Mouse (Mus musculus) CH12.LX (cell line): Measurements from ENCODE around the gene Fryl. TPM values are rescaled to one million over a fixed set of nuclear protein-coding genes. Genes with fewer than 3 reads are reported as not detected.

Experiments used
- DNase-seq: peaks from one replicate; pipeline ENCODE4 v3.0.0-alpha.2; 2013; ENCODE audit errors: extremely low read depth
- H3K27ac ChIP-seq: 2 replicates; pipeline ENCODE4 v1.5.1; 2012; ENCODE audit warnings: low read depth, mild to moderate bottlenecking, control low read depth, moderate library complexity; ENCODE audit not compliant: insufficient read depth
- H3K27me3 ChIP-seq: replicated peaks from 2 replicates; pipeline ENCODE3; 2012; ENCODE audit warnings: inconsistent platforms
- H3K36me3 ChIP-seq, 2 experiments: replicated peaks in 1 of 2; 2 replicates each; pipeline versions ENCODE3 to v1.6.1; 2012; ENCODE audit warnings: inconsistent platforms in 1 of 2, low read length in 1 of 2, mild to moderate bottlenecking in 1 of 2, mixed read lengths in 1 of 2, moderate library complexity in 1 of 2; ENCODE audit not compliant: control insufficient read depth in 1 of 2, insufficient read depth in 1 of 2
- H3K4me1 ChIP-seq, 2 experiments: 2 replicates each; pipeline ENCODE4 v1.6.1; 2012; ENCODE audit warnings: inconsistent platforms in 1 of 2, moderate library complexity in 1 of 2; ENCODE audit not compliant: insufficient read depth in 2 of 2, control insufficient read depth in 1 of 2
- H3K4me2 ChIP-seq: 2 replicates; pipeline ENCODE4 v1.6.1; 2012; ENCODE audit warnings: low read depth, mild to moderate bottlenecking, control low read depth; ENCODE audit not compliant: poor library complexity, insufficient read depth, severe bottlenecking
- H3K4me3 ChIP-seq, 3 experiments: fragments of 150-350 bp in 1 of 3; sonication (generic) in 1 of 3; replicated peaks in 1 of 3; 2 replicates each; pipeline versions ENCODE3 to v1.5.1; 2011 to 2012; ENCODE audit warnings: low read depth in 2 of 3, low read length in 2 of 3, mild to moderate bottlenecking in 2 of 3, moderate library complexity in 2 of 3, control low read depth in 1 of 3, improper control_type of control experiment in 1 of 3, inconsistent platforms in 1 of 3, mixed read lengths in 1 of 3; ENCODE audit not compliant: poor library complexity in 1 of 3
- H3K79me2 ChIP-seq: replicated peaks from 2 replicates; pipeline ENCODE4 v1.6.1; 2012; ENCODE audit warnings: mild to moderate bottlenecking, moderate library complexity; ENCODE audit not compliant: control insufficient read depth, poor library complexity, insufficient read depth, severe bottlenecking; ENCODE audit errors: extremely low read depth
- H3K9ac ChIP-seq: 2 replicates; pipeline ENCODE4 v1.6.1; 2012; ENCODE audit warnings: low read depth, mild to moderate bottlenecking, control low read depth, moderate library complexity; ENCODE audit not compliant: insufficient read depth
- H3K9me3 ChIP-seq: replicated peaks from 2 replicates; pipeline ENCODE3; 2012; ENCODE audit warnings: low read length, inconsistent platforms, mixed read lengths
- BHLHE40 ChIP-seq: IDR thresholded peaks from 2 replicates; pipeline ENCODE4 v1.6.1; 2011; ENCODE audit warnings: mild to moderate bottlenecking, low read depth, low read length, improper control_type of control experiment
- CHD1 ChIP-seq: IDR thresholded peaks from 2 replicates; pipeline ENCODE4 v1.6.1; 2012; ENCODE audit warnings: low read depth, low read length, improper control_type of control experiment, inconsistent platforms
- E2F4 ChIP-seq: IDR thresholded peaks from 2 replicates; pipeline ENCODE4 v1.6.1; 2011; ENCODE audit warnings: low read depth, low read length, improper control_type of control experiment; ENCODE audit not compliant: insufficient replicate concordance
- ELF1 ChIP-seq: IDR thresholded peaks from 2 replicates; pipeline ENCODE4 v1.6.1; 2014; ENCODE audit warnings: low read depth, mild to moderate bottlenecking, inconsistent platforms, low read length, improper control_type of control experiment
- EP300 ChIP-seq: IDR thresholded peaks from 2 replicates; pipeline ENCODE4 v1.6.1; 2011; ENCODE audit warnings: low read length, improper control_type of control experiment
- HCFC1 ChIP-seq: IDR thresholded peaks from 2 replicates; pipeline ENCODE4 v1.6.1; 2012; ENCODE audit warnings: low read depth, mild to moderate bottlenecking, inconsistent platforms, low read length, improper control_type of control experiment
- IRF4 ChIP-seq: IDR thresholded peaks from 2 replicates; pipeline ENCODE4 v1.6.1; 2014; ENCODE audit warnings: low read depth, mild to moderate bottlenecking, inconsistent platforms, low read length, improper control_type of control experiment
- JUN ChIP-seq: IDR thresholded peaks from 2 replicates; pipeline ENCODE4 v1.6.1; 2011; ENCODE audit warnings: low read depth, mild to moderate bottlenecking, low read length, improper control_type of control experiment, moderate library complexity; ENCODE audit not compliant: insufficient read depth
- JUND ChIP-seq: conservative IDR thresholded peaks from 2 replicates; pipeline ENCODE4 v1.6.1; 2011; ENCODE audit warnings: low read depth, low read length, improper control_type of control experiment
- KAT2A ChIP-seq: IDR thresholded peaks from 2 replicates; pipeline ENCODE4 v1.6.1; 2012; ENCODE audit warnings: low read length, improper control_type of control experiment, inconsistent platforms; ENCODE audit not compliant: insufficient replicate concordance
- MAFK ChIP-seq: IDR thresholded peaks from 2 replicates; pipeline ENCODE4 v1.6.1; 2011; ENCODE audit warnings: low read length, improper control_type of control experiment; ENCODE audit not compliant: insufficient replicate concordance
- MAX ChIP-seq: IDR thresholded peaks from 2 replicates; pipeline ENCODE4 v1.6.1; 2011; ENCODE audit warnings: low read length, improper control_type of control experiment
- MAZ ChIP-seq: IDR thresholded peaks from 2 replicates; pipeline ENCODE4 v1.6.1; 2012; ENCODE audit warnings: low read depth, mild to moderate bottlenecking, inconsistent platforms, low read length, improper control_type of control experiment, moderate library complexity
- MEF2A ChIP-seq: IDR thresholded peaks from 2 replicates; pipeline ENCODE4 v1.6.1; 2014; ENCODE audit warnings: low read depth, mild to moderate bottlenecking, inconsistent platforms, low read length, improper control_type of control experiment, borderline replicate concordance
- MYC ChIP-seq: IDR thresholded peaks from 2 replicates; pipeline ENCODE4 v1.6.1; 2011; ENCODE audit warnings: low read depth, mild to moderate bottlenecking, improper control_type of control experiment, low read length
- NRF1 ChIP-seq: IDR thresholded peaks from 2 replicates; pipeline ENCODE4 v1.6.1; 2014; ENCODE audit warnings: low read depth, mild to moderate bottlenecking, inconsistent platforms, low read length, improper control_type of control experiment, moderate library complexity
- PAX5 ChIP-seq: IDR thresholded peaks from 2 replicates; pipeline ENCODE4 v1.6.1; 2012; ENCODE audit warnings: low read length, inconsistent platforms, mixed read lengths
- POLR2A ChIP-seq: IDR thresholded peaks from 2 replicates; pipeline ENCODE4 v1.6.1; 2011; ENCODE audit warnings: low read depth, mild to moderate bottlenecking, improper control_type of control experiment, low read length
- POLR2AphosphoS2 ChIP-seq: IDR thresholded peaks from 2 replicates; pipeline ENCODE4 v1.6.1; 2011; ENCODE audit warnings: low read depth, low read length, improper control_type of control experiment
- RAD21 ChIP-seq: IDR thresholded peaks from 2 replicates; pipeline ENCODE4 v1.6.1; 2011; ENCODE audit warnings: low read depth, mild to moderate bottlenecking, low read length, improper control_type of control experiment, moderate library complexity
- RCOR1 ChIP-seq: conservative IDR thresholded peaks from 2 replicates; pipeline ENCODE4 v1.6.1; 2012; ENCODE audit warnings: low read depth, mild to moderate bottlenecking, inconsistent platforms, low read length, improper control_type of control experiment
- SMC3 ChIP-seq: IDR thresholded peaks from 2 replicates; pipeline ENCODE4 v1.6.1; 2011; ENCODE audit warnings: low read depth, low read length, improper control_type of control experiment
- TBP ChIP-seq: conservative IDR thresholded peaks from 2 replicates; pipeline ENCODE4 v1.6.1; 2011; ENCODE audit warnings: low read depth, low read length, improper control_type of control experiment
- TCF12 ChIP-seq: IDR thresholded peaks from 2 replicates; pipeline ENCODE4 v1.6.1; 2014; ENCODE audit warnings: low read depth, mild to moderate bottlenecking, inconsistent platforms, low read length, improper control_type of control experiment
- UBTF ChIP-seq: IDR thresholded peaks from 2 replicates; pipeline ENCODE4 v1.6.1; 2012; ENCODE audit warnings: low read depth, mild to moderate bottlenecking, inconsistent platforms, low read length, improper control_type of control experiment, moderate library complexity
- USF1 ChIP-seq: IDR thresholded peaks from 2 replicates; pipeline ENCODE4 v1.6.1; 2014; ENCODE audit warnings: low read depth, mild to moderate bottlenecking, inconsistent platforms, low read length, improper control_type of control experiment
- USF2 ChIP-seq: conservative IDR thresholded peaks from 2 replicates; pipeline ENCODE4 v1.6.1; 2011; ENCODE audit warnings: low read depth, low read length, improper control_type of control experiment
- ZC3H11A ChIP-seq: IDR thresholded peaks from 2 replicates; pipeline ENCODE4 v1.6.1; 2012; ENCODE audit warnings: low read depth, mild to moderate bottlenecking, inconsistent platforms, low read length, improper control_type of control experiment
- ZNF384 ChIP-seq: IDR thresholded peaks from 2 replicates; pipeline ENCODE4 v1.6.1; 2012; ENCODE audit warnings: low read depth, low read length, improper control_type of control experiment, inconsistent platforms
- dilution Hi-C: fragments of 300-500 bp; cut with MboI; formaldehyde crosslinking; loops from 2 replicates; pipeline ENCODE4 v1.14.3; 2020; ENCODE audit warnings: low sequenced_read_pairs; ENCODE audit not compliant: extremely low pct_unique_long_range_greater_than_20kb, extremely low pct_ligation_motif_present
- in situ Hi-C: fragments of 300-500 bp; cut with MboI; formaldehyde crosslinking; loops from 3 replicates; pipeline ENCODE4 v1.14.3; 2019; ENCODE audit warnings: low sequenced_read_pairs, low pct_ligation_motif_present, low pct_unique_long_range_greater_than_20kb, mixed read lengths
- polyA plus RNA-seq: library from polyadenylated mRNA; unstranded; fragments of >175 nt; gene quantifications from 2 replicates; pipeline ENCODE4 v1.2.1, GENCODE M21; 2012; ENCODE audit warnings: low read depth; ENCODE audit not compliant: insufficient read length
- total RNA-seq, 2 experiments: library from RNA; depleted of rRNA; stranded (reverse); fragments of 300-350 nt in 1 of 2; fragments of >200 nt in 1 of 2; gene quantifications; 2 replicates each; pipeline ENCODE4 v1.2.3; 2012 to 2014

Gene Fryl
- total and polyA plus RNA-seq, 3 experiments = 23.2 to 38.4 (median 31.3) TPM

GRCm38 (mm10) chr5:72989756-72990155 is 266.7 kb downstream of the Fryl start:
- dilution Hi-C loops (no loop called here), in situ Hi-C loops (no loop called here)
- no peak overlapping the region for H3K4me3 ChIP-seq
- no peak for TF ChIP-seq TBP
- TF ChIP-seq NRF1 = no peak
- no peak for TF ChIP-seq CHD1
- no peak for TF ChIP-seq POLR2A
- TF ChIP-seq SMC3 = no peak
- TF ChIP-seq MAZ = no peak
- TF ChIP-seq USF1 = no peak
- TF ChIP-seq POLR2AphosphoS2 = no peak
- TF ChIP-seq ZNF384 = no peak
- no peak for TF ChIP-seq MAX
- TF ChIP-seq MYC = no peak
- TF ChIP-seq MAFK = no peak
- TF ChIP-seq TCF12 = no peak
- TF ChIP-seq USF2 = no peak
- TF ChIP-seq HCFC1 = no peak
- TF ChIP-seq ZC3H11A = no peak
- TF ChIP-seq JUND = no peak
- TF ChIP-seq E2F4 = no peak
- TF ChIP-seq RCOR1 = no peak
- no peak overlapping the region for H3K9ac ChIP-seq
- H3K27me3 ChIP-seq = no peaks in the 10 kb centered on the region
- H3K36me3 ChIP-seq = no peaks in the 10 kb centered on the region
- no peak overlapping the region for H3K4me2 ChIP-seq
- H3K9me3 ChIP-seq = no peaks in the 10 kb centered on the region
- DNase-seq = no peak
- no peaks in the 10 kb centered on the region for H3K4me1 ChIP-seq
- H3K79me2 ChIP-seq = no peaks in the 10 kb centered on the region
- no peak overlapping the region for H3K27ac ChIP-seq

GRCm38 (mm10) chr5:72987786-72988185 is 268.6 kb downstream of the Fryl start:
- in situ Hi-C loops (no loop called here), dilution Hi-C loops (no loop called here)
- H3K27ac ChIP-seq = no peak overlapping the region

More at GRCm38 (mm10) chr5:72987786-72988185, 268.6 kb downstream of the Fryl start:
- TF ChIP-seq MAFK (no peak), MAZ (no peak), UBTF (no peak), EP300 (no peak), HCFC1 (no peak), USF1 (no peak), PAX5 (no peak), BHLHE40 (no peak), POLR2A (no peak), JUN (no peak), MEF2A (no peak), KAT2A (no peak), ELF1 (no peak), TCF12 (no peak), RCOR1 (no peak), E2F4 (no peak), IRF4 (no peak), RAD21 (no peak)
- Histone ChIP-seq H3K27me3 (no peaks in the 10 kb centered on the region), H3K36me3 (no peaks in the 10 kb centered on the region), H3K9me3 (no peaks in the 10 kb centered on the region), H3K4me2 (no peak overlapping the region), H3K9ac (no peak overlapping the region), H3K79me2 (no peaks in the 10 kb centered on the region), H3K4me3 (no peak overlapping the region), H3K4me1 (peaks cover 0 to 2% of the 10 kb centered on the region in 2 experiments; a peak in 1 of 4 replicates)
- no peak for DNase-seq
